Mouse (Mus musculus) adrenal gland, postnatal 4 days (tissue): ENCODE data around the gene Prodh2. TPM values are rescaled to one million over a fixed set of nuclear protein-coding genes. Genes with fewer than 3 reads are reported as not detected.

Experiments
- DNase-seq, 2 experiments: peaks; one replicate each; pipeline ENCODE4 v3.0.0; 2021 to 2022; ENCODE audit warnings: low spot score in 2 of 2, mixed read lengths in 2 of 2
- total RNA-seq, 2 experiments: library from RNA; stranded (reverse); gene quantifications; 2 replicates each; pipeline ENCODE4 v1.2.3; 2021

Prodh2 gene
- total RNA-seq, 2 experiments from 2014 or later: 11.6 to 24.9 TPM

GRCm38 (mm10) chr7:30534633-30535577, 41.5 kb downstream of the Prodh2 start, which contains the start of gene Arhgap33:
Gene Arhgap33 (minus strand): TSS chr7:30535060.
- peak; percentile 83 to 88 for DNase-seq

- DNase-seq: no peak
Measured at GRCm38 (mm10) chr7:30540572-30540971, 47.1 kb downstream of the Prodh2 start.

- no peak for DNase-seq
Measured at GRCm38 (mm10) chr7:30544327-30544726, 50.9 kb downstream of the Prodh2 start.

GRCm38 (mm10) chr7:30549880-30550279, 56.5 kb downstream of the Prodh2 start:
- DNase-seq: no peak

- no peak for DNase-seq
Measured at GRCm38 (mm10) chr7:30550603-30551002, 57.2 kb downstream of the Prodh2 start.

- no peak for DNase-seq
Measured at GRCm38 (mm10) chr7:30551445-30552101, 58.2 kb downstream of the Prodh2 start.

- peak; percentile 76 to 96 for DNase-seq
Measured at GRCm38 (mm10) chr7:30552102-30553020, 58.9 kb downstream of the Prodh2 start, which contains the start of the genes Hspb6 and Proser3. Gene Hspb6 (plus strand): TSS chr7:30552178. Gene Proser3 (minus strand): TSS chr7:30552299.

GRCm38 (mm10) chr7:30553021-30553589, 59.7 kb downstream of the Prodh2 start:
- peak in 1 of 2 experiments; percentile 61 for DNase-seq

GRCm38 (mm10) chr7:30553810-30554584, 60.6 kb downstream of the Prodh2 start:
- no peak for DNase-seq

GRCm38 (mm10) chr7:30556894-30557536, 63.6 kb downstream of the Prodh2 start:
- DNase-seq: no peak

- no peak for DNase-seq
Measured at GRCm38 (mm10) chr7:30557901-30558514, 64.6 kb downstream of the Prodh2 start.

- DNase-seq: no peak
Measured at GRCm38 (mm10) chr7:30558656-30559442, 65.4 kb downstream of the Prodh2 start.

GRCm38 (mm10) chr7:30559443-30559954, 66.1 kb downstream of the Prodh2 start, which contains the start of gene Lin37:
Gene Lin37 (minus strand): TSS chr7:30559838.
- peak; percentile 76 to 90 for DNase-seq

GRCm38 (mm10) chr7:30560296-30560695, 66.9 kb downstream of the Prodh2 start:
- DNase-seq: no peak

- no peak for DNase-seq
Measured at GRCm38 (mm10) chr7:30562526-30563116, 69.2 kb downstream of the Prodh2 start.
